Comparison of ENCODE assay signal across 10 mouse cellular contexts in the genomic region with DNA sequence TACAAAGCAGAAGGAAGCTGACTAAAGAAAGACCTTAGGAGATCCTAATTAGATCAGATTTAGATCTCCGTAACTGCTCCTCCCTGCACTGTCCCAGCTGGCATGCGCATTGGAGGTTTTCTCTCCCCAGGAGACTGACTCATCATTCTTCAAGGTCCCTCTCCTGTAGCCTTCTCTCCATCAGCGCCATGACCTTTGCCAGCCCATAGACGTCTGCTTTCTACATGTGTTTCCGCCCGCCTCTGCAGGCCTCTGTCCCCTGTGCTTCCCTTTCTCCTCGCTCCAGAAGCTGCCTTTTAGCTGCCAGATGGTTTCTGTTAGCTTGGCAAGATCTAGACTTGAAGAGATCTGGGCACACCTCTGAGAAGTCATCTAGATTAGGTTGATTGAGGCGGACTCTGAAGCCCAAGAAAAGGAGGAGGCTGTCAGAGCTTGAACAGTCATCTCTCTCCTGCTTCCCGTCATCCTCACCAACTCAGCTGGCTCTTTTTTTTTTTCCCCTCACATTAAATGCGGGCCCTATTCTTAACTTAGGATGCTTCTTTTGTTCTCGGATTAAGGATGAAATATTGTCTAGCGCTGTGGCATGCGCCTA. TPM values are rescaled to one million over a fixed set of nuclear protein-coding genes. Genes with fewer than 3 reads are reported as not detected.
DNase-seq lines count a peak whose midpoint lies in the region; ATAC-seq and TF ChIP-seq lines count a peak whose summit lies in the region.
"Had no signal": no experiment of that assay in that cellular context is flagged by ENCODE, and none has a peak within 500 bp of the region (broad histone marks: within the 10 kb centered on the region; RNA-seq: fewer than 3 reads in every experiment).

No protein-coding gene starts in this region.

- H3K27ac ChIP-seq in liver, adult 2 months (replicated peaks; ENCODE audit: insufficient read depth, low read depth, low read length) = peak overlapping the region; percentile 40; the same call in 1 of the 2 replicates
- no peak overlapping the region for H3K27ac ChIP-seq in liver, embryonic 11.5 days (ENCODE audit: low read depth, low read length)
- H3K27ac ChIP-seq in embryonic facial prominence, embryonic 10.5 days (replicated peaks) = peak overlapping the region; percentile 40; the same call in 1 of the 2 replicates
- no peak overlapping the region for H3K27ac ChIP-seq in heart, embryonic 11.5 days (ENCODE audit: low read depth, low read length)
- H3K27ac ChIP-seq: hindbrain, embryonic 12.5 days; liver, embryonic 13.5 days had no signal

- no peak for TF ChIP-seq CTCF in liver, adult 2 months (IDR thresholded peaks at IDR 0.05; ENCODE audit: low read depth, low read length)

- no peaks in the 10 kb centered on the region; the same call in 1 of the 2 replicates for H3K79me2 ChIP-seq in liver, adult 2 months (ENCODE audit: control insufficient read depth, insufficient read depth, low read length)

- no peaks in the 10 kb centered on the region for H3K9me3 ChIP-seq in liver, embryonic 11.5 days (ENCODE audit: control insufficient read depth, low read length)
- no peaks in the 10 kb centered on the region for H3K9me3 ChIP-seq in embryonic facial prominence, embryonic 10.5 days
- H3K9me3 ChIP-seq in heart, embryonic 11.5 days (replicated peaks; ENCODE audit: control insufficient read depth, low read length) = no peaks in the 10 kb centered on the region
- H3K9me3 ChIP-seq: hindbrain, embryonic 12.5 days; liver, embryonic 13.5 days had no signal

- H3K4me1 ChIP-seq in liver, adult 2 months (ENCODE audit: control insufficient read depth, insufficient read depth, low read length) = peaks cover 13% of the 10 kb centered on the region
- H3K4me1 ChIP-seq in liver, embryonic 11.5 days (replicated peaks; ENCODE audit: control insufficient read depth, insufficient read depth, low read length) = no peaks in the 10 kb centered on the region
- H3K4me1 ChIP-seq in embryonic facial prominence, embryonic 10.5 days = peaks cover 65% of the 10 kb centered on the region
- H3K4me1 ChIP-seq in heart, embryonic 11.5 days (ENCODE audit: control insufficient read depth, insufficient read depth, low read length) = peaks cover 7% of the 10 kb centered on the region; the same call in 1 of the 2 replicates

- no peak overlapping the region for H3K4me3 ChIP-seq in liver, adult 2 months (ENCODE audit: insufficient read depth, low read depth, low read length)
- H3K4me3 ChIP-seq in liver, embryonic 11.5 days (ENCODE audit: low read depth, low read length) = no peak overlapping the region
- no peak overlapping the region for H3K4me3 ChIP-seq in embryonic facial prominence, embryonic 10.5 days
- H3K4me3 ChIP-seq in heart, embryonic 11.5 days (ENCODE audit: low read depth, low read length) = no peak overlapping the region
- H3K4me3 ChIP-seq: hindbrain, embryonic 12.5 days; liver, embryonic 13.5 days had no signal

- no peak overlapping the region for H3K9ac ChIP-seq in liver, adult 2 months (ENCODE audit: low read depth, low read length)
- H3K9ac ChIP-seq in liver, embryonic 11.5 days (ENCODE audit: low read depth, low read length) = no peak overlapping the region
- H3K9ac ChIP-seq in heart, embryonic 11.5 days (ENCODE audit: low read depth, low read length) = no peak overlapping the region
- H3K9ac ChIP-seq: hindbrain, embryonic 12.5 days; liver, embryonic 13.5 days had no signal

- no peaks in the 10 kb centered on the region for H3K36me3 ChIP-seq in liver, adult 2 months (ENCODE audit: control insufficient read depth, insufficient read depth, low read length)
- H3K36me3 ChIP-seq in liver, embryonic 11.5 days (ENCODE audit: control insufficient read depth, insufficient read depth, low read length) = no peaks in the 10 kb centered on the region
- no peaks in the 10 kb centered on the region for H3K36me3 ChIP-seq in embryonic facial prominence, embryonic 10.5 days (replicated peaks)
- no peaks in the 10 kb centered on the region for H3K36me3 ChIP-seq in heart, embryonic 11.5 days (ENCODE audit: control insufficient read depth, insufficient read depth, low read length)
- H3K36me3 ChIP-seq: hindbrain, embryonic 12.5 days; liver, embryonic 13.5 days had no signal

- ATAC-seq in liver, embryonic 11.5 days (replicated peaks; ENCODE audit: low FRiP score) = no peak
- ATAC-seq in heart, embryonic 11.5 days (replicated peaks; ENCODE audit: insufficient number of reproducible peaks, low FRiP score, low TSS enrichment) = no peak

- H3K27me3 ChIP-seq in liver, adult 2 months (ENCODE audit: control insufficient read depth, insufficient read depth, low read length) = no peaks in the 10 kb centered on the region
- H3K27me3 ChIP-seq in liver, embryonic 11.5 days (replicated peaks; ENCODE audit: control insufficient read depth, insufficient read depth, low read length) = no peaks in the 10 kb centered on the region; the same call in 1 of the 2 replicates
- no peaks in the 10 kb centered on the region for H3K27me3 ChIP-seq in embryonic facial prominence, embryonic 10.5 days (replicated peaks; ENCODE audit: low read depth, poor library complexity, severe bottlenecking)
- no peaks in the 10 kb centered on the region for H3K27me3 ChIP-seq in heart, embryonic 11.5 days (ENCODE audit: control insufficient read depth, insufficient read depth, low read length)
- H3K27me3 ChIP-seq: hindbrain, embryonic 12.5 days had no signal

- no peak overlapping the region for H3K4me2 ChIP-seq in liver, embryonic 11.5 days
- H3K4me2 ChIP-seq in heart, embryonic 11.5 days = no peak overlapping the region
- H3K4me2 ChIP-seq: hindbrain, embryonic 12.5 days; liver, embryonic 13.5 days had no signal

- no peak for DNase-seq in liver, adult 2 months (ENCODE audit: extremely low read depth, low read depth, low spot score)
- DNase-seq in liver, embryonic 11.5 days (ENCODE audit: low spot score) = no peak
- peak; percentile 53 for DNase-seq in ES-CJ7 (ENCODE audit: low read depth, low spot score)
- DNase-seq in R1 (ENCODE audit: low read depth, low spot score) = peak; percentile 35
- DNase-seq in embryonic facial prominence, embryonic 10.5 days (ENCODE audit: low spot score) = peak; percentile 47
- DNase-seq in heart, postnatal 4 days = no peak
- DNase-seq: gastrocnemius, postnatal 14 days; liver, embryonic 13.5 days had no signal

- no peak for TF ChIP-seq POLR2A in liver, adult 2 months (IDR thresholded peaks at IDR 0.05; ENCODE audit: extremely low read depth, insufficient read depth, low read length)

- WGBS in liver, adult 2 months = 87% methylated on average over 13 of the region's 13 CpGs
- 72% methylated on average over 13 of the region's 13 CpGs for WGBS in liver, embryonic 11.5 days
- WGBS in embryonic facial prominence, embryonic 10.5 days = 56% methylated on average over 13 of the region's 13 CpGs
- WGBS in heart, embryonic 11.5 days (ENCODE audit: insufficient replicate concordance) = 64% methylated on average over 13 of the region's 13 CpGs

RNA-seq across cellular contexts. Expression of a gene that starts 14.3 kb away (rescaled TPM):
- total RNA-seq in liver, adult 2 months (2014; rRNA removed) = 5.8 and 9.0 TPM in 2 replicates
- polyA plus RNA-seq in liver, adult 2 months (2012; rRNA removed) = 7.9 and 8.8 TPM in 2 replicates
- 16.6 and 20.2 TPM in 2 replicates for polyA plus RNA-seq in liver, embryonic 11.5 days (2014; fragmentation: Nextera tagmentation; extraction: Ambion mirVana)
- 9.9 and 10.4 TPM in 2 replicates for polyA plus RNA-seq in embryonic facial prominence, embryonic 10.5 days (2016; fragmentation: Nextera tagmentation; extraction: Ambion mirVana)
- polyA plus RNA-seq in heart, embryonic 11.5 days (2014; fragmentation: Nextera tagmentation; extraction: Ambion mirVana) = 32.3 and 53.2 TPM in 2 replicates
- 100 to 1,000 TPM; 201 to 216 TPM for total RNA-seq in heart, postnatal 4 days (2021)

RNA-seq across cellular contexts. Expression of a gene that starts 38.4 kb away (rescaled TPM):
- 10.0 and 13.2 TPM in 2 replicates for total RNA-seq in liver, adult 2 months (2014; rRNA removed)
- 20.4 and 23.5 TPM in 2 replicates for polyA plus RNA-seq in liver, adult 2 months (2012; rRNA removed)
- polyA plus RNA-seq in liver, embryonic 11.5 days (2014; fragmentation: Nextera tagmentation; extraction: Ambion mirVana) = 6.0 and 6.3 TPM in 2 replicates
- polyA plus RNA-seq in embryonic facial prominence, embryonic 10.5 days (2016; fragmentation: Nextera tagmentation; extraction: Ambion mirVana) = 10.9 and 11.5 TPM in 2 replicates
- 3.8 and 4.1 TPM in 2 replicates for polyA plus RNA-seq in heart, embryonic 11.5 days (2014; fragmentation: Nextera tagmentation; extraction: Ambion mirVana)
- total RNA-seq in heart, postnatal 4 days (2021) = 1 to 10 TPM; 6.4 to 8.0 TPM

Comparison
In these comparisons a context has a peak if more than half of its experiments do, and no peak if none do; other contexts are left out.
1. H3K27ac ChIP-seq: peak in liver, adult 2 months (single experiment) and embryonic facial prominence, embryonic 10.5 days (single experiment); none in liver, embryonic 11.5 days (single experiment) and heart, embryonic 11.5 days (single experiment).
2. DNase-seq: peak in ES-CJ7 (single experiment), R1 (single experiment) and embryonic facial prominence, embryonic 10.5 days (single experiment); none in liver, adult 2 months (single experiment), liver, embryonic 11.5 days (single experiment) and heart, postnatal 4 days (single experiment).